Mouse (Mus musculus) midbrain, embryonic 16.5 days (tissue): ENCODE measurements around the gene Rsph10b. TPM values are rescaled to one million over a fixed set of nuclear protein-coding genes. Genes with fewer than 3 reads are reported as not detected.
A peak's percentile ranks its signal among the peaks of the same experiment; 100 is the strongest.
"Not testable (repeated sequence)": the region's sequence is repeated elsewhere in the genome, so short reads cannot be mapped to it uniquely, and the experiment has no call there.

Experiments used
- ATAC-seq: fragments of 200-750 bp; cut with Nextera tagmentation; 2 replicates; pipeline ENCODE4 v1.8.0; 2017; ENCODE audit warnings: moderate TSS enrichment
- H3K27ac ChIP-seq: fragments of 300-500 bp; sonication (generic); 2 replicates; pipeline ENCODE4 v1.5.1; 2014; ENCODE audit warnings: mild to moderate bottlenecking, low read length, mixed read lengths
- H3K27me3 ChIP-seq: fragments of 300-500 bp; sonication (generic); 2 replicates; pipeline ENCODE4 v1.6.1; 2014; ENCODE audit warnings: low read depth, low read length, mixed read lengths; ENCODE audit not compliant: control insufficient read depth, insufficient read depth
- H3K36me3 ChIP-seq: fragments of 300-500 bp; sonication (generic); 2 replicates; pipeline ENCODE4 v1.6.1; 2014; ENCODE audit warnings: mild to moderate bottlenecking, low read length, moderate library complexity, mixed read lengths; ENCODE audit not compliant: control insufficient read depth, insufficient read depth
- H3K4me1 ChIP-seq: fragments of 300-500 bp; sonication (generic); 2 replicates; pipeline ENCODE4 v1.6.1; 2014; ENCODE audit warnings: mild to moderate bottlenecking, low read length, mixed read lengths; ENCODE audit not compliant: control insufficient read depth, insufficient read depth
- H3K4me2 ChIP-seq: fragments of 300-500 bp; sonication (generic); 2 replicates; pipeline ENCODE4 v1.6.1; 2014; ENCODE audit warnings: mild to moderate bottlenecking, low read length, mixed read lengths
- H3K4me3 ChIP-seq: fragments of 300-500 bp; sonication (generic); 2 replicates; pipeline ENCODE4 v1.5.1; 2014; ENCODE audit warnings: low read depth, mild to moderate bottlenecking, low read length, moderate library complexity, mixed read lengths
- H3K9ac ChIP-seq: fragments of 300-500 bp; sonication (generic); 2 replicates; pipeline ENCODE4 v1.6.1; 2014; ENCODE audit warnings: low read depth, low read length, mixed read lengths
- H3K9me3 ChIP-seq: fragments of 300-500 bp; sonication (generic); replicated peaks from 2 replicates; pipeline ENCODE4 v1.6.1; 2014; ENCODE audit warnings: mild to moderate bottlenecking, low read length, mixed read lengths; ENCODE audit not compliant: control insufficient read depth, poor library complexity, severe bottlenecking
- WGBS: fragments of 180-500 bp; shearing (Covaris S2); extraction: QIAGEN DNeasy Blood & Tissue Kit; methylation state at CpG from one replicate; pipeline ENCODE4 v1.1.7; 2014; 5-methylcytosine and 5-hydroxymethylcytosine counted together
- polyA plus RNA-seq: library from polyadenylated mRNA; unstranded; fragments of >200 nt; fragmentation: Nextera tagmentation; extraction: Ambion mirVana; gene quantifications from 2 replicates; pipeline ENCODE4 v1.2.1, GENCODE M21; 2015

Rsph10b gene
- polyA plus RNA-seq, 1 experiment from 2014 or later = 3.6 TPM

DNA sequence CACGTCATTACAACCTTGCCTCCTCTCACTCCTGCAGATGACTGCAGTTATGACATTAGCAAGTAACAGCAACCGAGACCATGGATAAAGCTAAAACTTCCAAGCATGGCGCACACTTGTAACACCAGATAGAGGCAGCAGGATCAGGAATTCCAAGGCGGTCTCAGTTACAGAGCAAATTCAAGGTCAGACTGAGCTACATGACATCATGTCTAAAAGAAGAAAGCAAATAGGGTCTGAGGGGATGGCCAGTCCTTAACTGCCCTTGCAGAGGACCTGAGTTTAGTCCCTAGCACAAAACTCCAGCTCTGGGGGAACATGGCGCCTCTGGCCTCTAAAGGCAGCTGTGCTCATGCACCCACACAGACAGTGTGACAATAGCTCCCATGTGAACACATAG lies 61.0 kb downstream of the Rsph10b start:
- no peak overlapping the region for H3K4me3 ChIP-seq
- H3K9ac ChIP-seq = no peak overlapping the region
- H3K27ac ChIP-seq = no peak overlapping the region
- peaks cover 48% of the 10 kb centered on the region for H3K36me3 ChIP-seq
- H3K27me3 ChIP-seq = no peaks in the 10 kb centered on the region
- H3K4me1 ChIP-seq = no peaks in the 10 kb centered on the region
- no peak overlapping the region for H3K4me2 ChIP-seq
- ATAC-seq = no peak
- no peaks in the 10 kb centered on the region for H3K9me3 ChIP-seq
- 96% methylated on average over 5 of the region's 5 CpGs for WGBS

DNA sequence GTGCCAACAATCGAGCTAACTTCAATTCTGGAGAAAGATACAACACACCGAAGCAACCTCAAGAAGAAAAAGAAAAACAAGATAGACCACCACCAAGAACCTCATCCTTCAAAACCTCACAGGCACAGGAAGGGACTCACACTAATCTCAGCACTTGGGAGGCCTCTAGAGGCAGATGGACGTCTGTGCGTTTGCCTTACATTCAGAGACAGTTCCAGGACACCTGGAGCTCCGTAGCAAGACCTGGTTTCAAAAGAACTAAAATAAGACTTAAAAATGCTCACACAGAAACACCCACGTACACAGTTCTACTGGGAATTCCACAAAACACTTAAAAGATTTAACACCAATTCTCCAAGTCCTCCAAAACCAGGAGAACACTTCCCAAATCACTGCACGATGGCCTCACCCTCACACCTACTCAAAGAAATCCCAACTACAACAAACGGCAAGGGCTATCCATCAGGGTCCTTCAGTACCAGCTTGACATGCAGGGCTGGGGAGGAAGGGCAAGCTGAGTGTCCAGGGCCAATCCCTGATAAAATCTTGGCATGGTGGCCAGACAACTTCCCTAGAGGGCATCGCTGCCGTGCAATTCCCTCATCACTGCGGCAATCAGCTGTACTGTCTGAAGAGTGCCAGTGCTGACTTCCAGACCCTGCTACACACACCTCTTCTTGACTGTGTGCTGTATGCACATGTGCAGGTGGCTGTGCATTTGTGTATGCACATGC lies 62.0 kb downstream of the Rsph10b start:
- H3K4me2 ChIP-seq = no peak overlapping the region
- no peak overlapping the region for H3K9ac ChIP-seq
- H3K4me3 ChIP-seq = no peak overlapping the region
- no peak overlapping the region for H3K27ac ChIP-seq
- WGBS = 78% methylated on average over 11 of the region's 11 CpGs
- no peaks in the 10 kb centered on the region for H3K9me3 ChIP-seq
- no peak for ATAC-seq
- no peaks in the 10 kb centered on the region for H3K4me1 ChIP-seq
- no peaks in the 10 kb centered on the region for H3K27me3 ChIP-seq
- H3K36me3 ChIP-seq = peaks cover 48% of the 10 kb centered on the region

GRCm38 (mm10) chr5:143999409-143999808 lies 66.6 kb downstream of the Rsph10b start:
- peaks cover 56% of the 10 kb centered on the region for H3K36me3 ChIP-seq
- 88% methylated on average over 1 of the region's 1 CpGs for WGBS
- no peaks in the 10 kb centered on the region for H3K4me1 ChIP-seq

GRCm38 (mm10) chr5:144002461-144003192 lies 69.8 kb downstream of the Rsph10b start:
- no peaks in the 10 kb centered on the region for H3K27me3 ChIP-seq
- H3K36me3 ChIP-seq = peaks cover 47% of the 10 kb centered on the region
- 93% methylated on average over 15 of the region's 15 CpGs for WGBS
- no peak overlapping the region for H3K4me2 ChIP-seq
- no peak overlapping the region for H3K4me3 ChIP-seq
- H3K9me3 ChIP-seq = no peaks in the 10 kb centered on the region
- no peak overlapping the region for H3K9ac ChIP-seq
- H3K27ac ChIP-seq = no peak overlapping the region
- no peak for ATAC-seq
- no peaks in the 10 kb centered on the region for H3K4me1 ChIP-seq

More at GRCm38 (mm10) chr5:143999409-143999808, 66.6 kb downstream of the Rsph10b start:
- no peak overlapping the region for H3K27ac ChIP-seq
- H3K4me2 ChIP-seq = no peak overlapping the region
- H3K9me3 ChIP-seq = no peaks in the 10 kb centered on the region
- ATAC-seq = no peak
- H3K27me3 ChIP-seq = no peaks in the 10 kb centered on the region
- no peak overlapping the region for H3K9ac ChIP-seq
- H3K4me3 ChIP-seq = no peak overlapping the region

DNA sequence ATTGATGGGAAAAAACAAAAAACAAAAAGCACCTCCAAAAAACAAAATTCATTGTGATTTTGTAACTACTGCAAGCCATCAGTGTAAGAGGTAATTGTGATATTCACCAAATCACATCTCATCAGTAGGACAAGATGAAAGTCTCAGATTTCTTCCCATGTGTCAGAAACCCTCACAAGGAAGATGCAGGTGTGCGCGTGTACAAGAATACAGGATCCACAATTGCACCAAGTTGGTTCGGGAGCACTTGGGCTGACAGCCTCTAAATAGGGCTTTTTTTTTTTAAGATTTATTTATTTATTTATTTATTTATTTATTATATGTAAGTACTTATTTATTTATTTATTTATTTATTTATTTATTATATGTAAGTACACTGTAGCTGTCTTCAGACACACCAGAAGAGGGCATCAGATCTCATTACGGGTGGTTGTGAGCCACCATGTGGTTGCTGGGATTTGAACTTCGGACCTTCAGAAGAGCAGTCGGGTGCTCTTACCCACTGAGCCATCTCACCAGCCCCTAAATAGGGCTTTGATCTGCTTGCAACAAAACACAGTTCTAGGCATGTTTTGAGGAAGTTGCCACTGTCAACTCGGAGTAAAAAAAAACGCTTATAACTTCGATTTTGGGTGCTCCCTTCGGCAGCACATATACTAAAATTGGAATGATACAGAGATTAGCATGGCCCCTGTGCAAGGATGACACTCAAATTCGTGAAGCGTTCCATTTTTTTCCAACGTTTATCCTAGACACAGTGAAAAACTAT lies 80.7 kb downstream of the Rsph10b start:
- H3K4me1 ChIP-seq, ATAC-seq, H3K9me3 ChIP-seq, H3K27me3 ChIP-seq, H3K9ac ChIP-seq, H3K27ac ChIP-seq: not testable (repeated sequence)
- H3K4me3 ChIP-seq = peak overlapping the region; percentile 82
- 69% methylated on average over 12 of the region's 13 CpGs for WGBS
- peak overlapping the region; percentile 57 for H3K4me2 ChIP-seq
- H3K36me3 ChIP-seq = peaks cover 21% of the 10 kb centered on the region

DNA sequence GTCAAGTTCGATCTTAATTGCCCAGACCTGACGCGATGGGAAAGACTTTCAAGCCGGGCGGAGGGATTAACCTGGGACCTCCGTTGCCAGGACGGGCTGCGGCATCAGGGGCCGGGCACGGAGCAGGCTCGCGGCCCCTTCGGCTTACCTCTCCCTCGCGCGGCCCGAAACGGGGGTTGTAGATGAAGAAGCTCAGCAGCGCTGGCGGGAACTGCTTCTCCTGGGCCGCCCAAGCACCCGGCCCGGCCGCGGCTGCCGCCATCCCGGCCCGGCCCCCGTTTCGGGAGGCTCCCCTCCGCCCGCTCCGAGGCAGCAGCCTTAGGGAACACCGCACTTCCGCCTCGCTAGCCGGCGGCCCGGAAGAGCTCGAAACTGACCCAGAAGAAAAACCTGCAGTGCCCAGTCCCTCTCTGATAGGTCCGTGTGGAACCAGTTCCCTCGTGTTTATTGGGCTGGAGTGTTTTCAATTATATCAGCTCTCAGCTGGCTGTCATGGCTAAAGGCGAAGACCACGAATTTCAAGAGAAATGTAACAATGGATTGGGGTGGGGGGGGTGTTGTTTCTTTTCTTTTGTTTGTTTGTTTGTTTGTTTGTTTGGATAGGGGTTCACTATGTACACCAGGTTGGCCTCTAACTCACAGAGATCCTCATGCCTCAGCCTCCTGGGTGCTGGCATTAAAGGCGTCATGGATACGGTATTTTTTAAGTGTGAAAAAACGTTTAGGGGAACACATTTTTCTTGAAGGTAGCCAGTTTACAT lies 81.9 kb downstream of the Rsph10b start, which contains the start of gene Ccz1:
Gene Ccz1, minus strand, starts transcription at position 327 of the 761 bp plus-strand sequence.
- H3K4me3 ChIP-seq = peak within 1 kb of the TSS; percentile 82
- H3K9ac ChIP-seq = peak within 1 kb of the TSS; percentile 85
- ATAC-seq = peak; percentile 99
- no peaks in the 10 kb centered on the region for H3K9me3 ChIP-seq
- H3K4me2 ChIP-seq = peak within 1 kb of the TSS; percentile 57
- H3K4me1 ChIP-seq = peaks cover 7% of the 10 kb centered on the region
- WGBS = 3% methylated on average over 47 of the region's 47 CpGs
- no peaks in the 10 kb centered on the region for H3K27me3 ChIP-seq
- peak within 1 kb of the TSS; percentile 70 for H3K27ac ChIP-seq
- H3K36me3 ChIP-seq = peaks cover 13% of the 10 kb centered on the region

- Histone ChIP-seq H3K4me2 (peak overlapping the region; percentile 48), H3K27ac (no peak overlapping the region), H3K4me3 (peak overlapping the region; percentile 82), H3K9ac (no peak overlapping the region), H3K4me1 (peaks cover 7% of the 10 kb centered on the region), H3K36me3 (peaks cover 9% of the 10 kb centered on the region), H3K9me3 (no peaks in the 10 kb centered on the region), H3K27me3 (no peaks in the 10 kb centered on the region)
- 78% methylated on average over 3 of the region's 3 CpGs for WGBS
- ATAC-seq = peak; percentile 46; the same call in 1 of the 2 replicates
These were observed 82.4 kb downstream of the Rsph10b start for GRCm38 (mm10) chr5:144015312-144015650.

DNA sequence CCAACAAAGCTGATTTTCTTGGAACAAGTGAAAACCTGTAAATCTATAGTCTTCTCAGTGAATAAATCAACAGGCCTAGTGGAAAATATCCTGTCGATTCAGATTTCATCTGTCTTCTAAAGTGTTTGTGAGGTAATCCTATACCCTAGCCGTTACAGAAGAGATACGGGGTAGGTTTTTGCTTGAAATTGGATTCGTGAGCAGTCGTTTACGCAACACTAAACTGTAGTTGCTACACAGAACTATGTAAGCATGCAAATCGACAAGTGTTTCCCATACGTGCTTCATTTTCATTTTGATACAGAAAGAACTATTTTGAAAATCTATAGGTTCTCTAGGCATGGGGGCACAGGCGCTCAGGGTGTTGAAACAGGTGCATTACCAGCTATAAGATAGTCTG lies 83.0 kb downstream of the Rsph10b start:
- H3K4me1 ChIP-seq = peaks cover 7% of the 10 kb centered on the region
- 94% methylated on average over 9 of the region's 9 CpGs for WGBS
- no peak overlapping the region for H3K27ac ChIP-seq
- no peak overlapping the region for H3K4me3 ChIP-seq
- no peak overlapping the region for H3K9ac ChIP-seq
- H3K36me3 ChIP-seq = peaks cover 7% of the 10 kb centered on the region
- H3K9me3 ChIP-seq = no peaks in the 10 kb centered on the region
- no peaks in the 10 kb centered on the region for H3K27me3 ChIP-seq
- no peak for ATAC-seq
- H3K4me2 ChIP-seq = no peak overlapping the region
